Mouse (Mus musculus): Measurements from ENCODE around the gene Gm17622. TPM values are rescaled to one million over a fixed set of nuclear protein-coding genes. Genes with fewer than 3 reads are reported as not detected.

Gene Gm17622
- polyA plus RNA-seq, 1 experiment from 2014 or later, result not detected

GRCm38 (mm10) chr13:96487968-96488367, 2.6 kb upstream of the Gm17622 start:
- no peak for ATAC-seq (replicated peaks; ENCODE audit: low FRiP score, low TSS enrichment, low read depth)
- WGBS, result 88% methylated on average over 6 of the region's 6 CpGs

DNA sequence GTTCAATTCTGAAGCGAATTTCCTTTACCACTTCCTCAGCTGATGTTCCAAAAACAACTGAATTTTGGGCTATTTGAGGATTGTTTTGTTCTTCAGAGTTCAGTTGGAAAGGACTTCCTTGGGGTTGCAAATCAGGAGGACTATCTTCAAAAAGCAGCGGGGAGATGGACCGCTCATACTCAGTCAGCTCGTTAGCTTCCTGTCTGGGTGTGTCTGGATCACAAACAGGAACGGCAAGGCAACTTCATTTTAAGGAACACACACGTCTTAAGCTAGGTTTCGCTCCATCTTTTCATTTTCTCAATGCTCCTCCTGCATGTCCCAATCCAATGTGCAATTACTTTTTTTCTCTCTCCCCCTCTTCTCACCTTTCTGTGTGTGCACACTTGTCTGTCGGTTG, 6.1 kb downstream of the Gm17622 start:
- Histone ChIP-seq H3K4me1 (replicated peaks; ENCODE audit: control insufficient read depth, insufficient read depth, low read length) (no peaks in the 10 kb centered on the region), H3K27ac (ENCODE audit: low read depth) (no peak overlapping the region), H3K4me2 (ENCODE audit: low read length) (no peak overlapping the region), H3K27me3 (replicated peaks; ENCODE audit: control insufficient read depth, insufficient read depth, low read length) (no peaks in the 10 kb centered on the region), H3K36me3 (ENCODE audit: control insufficient read depth, insufficient read depth, low read length) (peaks cover 21% of the 10 kb centered on the region; the same call in 1 of the 2 replicates), H3K9ac (ENCODE audit: low read length) (no peak overlapping the region), H3K4me3 (ENCODE audit: low read depth, low read length) (no peak overlapping the region), H3K9me3 (ENCODE audit: control insufficient read depth, low read length) (no peaks in the 10 kb centered on the region)
- 88% methylated on average over 8 of the region's 8 CpGs for WGBS
- no peak for DNase-seq (ENCODE audit: low spot score)
- ATAC-seq (replicated peaks; ENCODE audit: low FRiP score, low TSS enrichment, low read depth), result no peak

More at GRCm38 (mm10) chr13:96487968-96488367, 2.6 kb upstream of the Gm17622 start:
- no peak for DNase-seq (ENCODE audit: low spot score)
- H3K4me2 ChIP-seq (ENCODE audit: low read length), result no peak overlapping the region
- H3K9ac ChIP-seq (ENCODE audit: low read length), result no peak overlapping the region
- peaks cover 42% of the 10 kb centered on the region for H3K36me3 ChIP-seq (ENCODE audit: control insufficient read depth, insufficient read depth, low read length)
- peaks cover 6% of the 10 kb centered on the region for H3K9me3 ChIP-seq (ENCODE audit: control insufficient read depth, low read length)
- no peak overlapping the region for H3K27ac ChIP-seq (ENCODE audit: low read depth)
- no peaks in the 10 kb centered on the region for H3K27me3 ChIP-seq (replicated peaks; ENCODE audit: control insufficient read depth, insufficient read depth, low read length)
- H3K4me1 ChIP-seq (replicated peaks; ENCODE audit: control insufficient read depth, insufficient read depth, low read length), result no peaks in the 10 kb centered on the region
- H3K4me3 ChIP-seq (ENCODE audit: low read depth, low read length), result no peak overlapping the region

DNA sequence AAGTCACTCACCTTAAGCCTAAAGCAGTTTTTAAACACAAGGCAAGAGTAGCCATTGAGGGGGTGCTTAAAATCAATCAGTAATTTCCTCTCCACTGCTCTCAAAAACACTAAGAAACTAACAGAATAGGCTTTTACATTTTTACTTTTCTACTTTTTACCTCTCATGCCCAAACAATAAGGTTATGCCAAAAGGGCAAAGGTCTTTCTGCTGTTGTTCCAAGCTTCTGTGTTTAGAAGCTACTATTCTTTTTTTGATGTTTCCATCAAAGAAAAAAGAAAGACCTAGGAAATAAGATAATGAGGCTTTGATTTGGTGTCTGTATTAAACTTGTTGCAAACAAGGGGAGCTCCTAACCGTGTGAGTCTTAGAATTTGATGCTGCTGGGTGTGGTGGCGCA, 9.4 kb downstream of the Gm17622 start:
- no peaks in the 10 kb centered on the region for H3K4me1 ChIP-seq (replicated peaks; ENCODE audit: control insufficient read depth, insufficient read depth, low read length)

GRCm38 (mm10) chr13:96505661-96506060, 15.1 kb downstream of the Gm17622 start:
- no peak overlapping the region for H3K27ac ChIP-seq (ENCODE audit: low read depth)
- no peaks in the 10 kb centered on the region for H3K4me1 ChIP-seq (replicated peaks; ENCODE audit: control insufficient read depth, insufficient read depth, low read length)
- H3K36me3 ChIP-seq (ENCODE audit: control insufficient read depth, insufficient read depth, low read length), result peaks cover 7% of the 10 kb centered on the region; the same call in 1 of the 2 replicates
- no peak overlapping the region for H3K4me2 ChIP-seq (ENCODE audit: low read length)
- DNase-seq (ENCODE audit: low spot score) (no peak), ATAC-seq (replicated peaks; ENCODE audit: low FRiP score, low TSS enrichment, low read depth) (no peak)
- no peaks in the 10 kb centered on the region for H3K27me3 ChIP-seq (replicated peaks; ENCODE audit: control insufficient read depth, insufficient read depth, low read length)
- H3K4me3 ChIP-seq (ENCODE audit: low read depth, low read length), result no peak overlapping the region
- no peak overlapping the region for H3K9ac ChIP-seq (ENCODE audit: low read length)
- H3K9me3 ChIP-seq (ENCODE audit: control insufficient read depth, low read length), result no peaks in the 10 kb centered on the region
- 83% methylated on average over 4 of the region's 4 CpGs for WGBS

More for the DNA sequence above, 9.4 kb downstream of the Gm17622 start:
- H3K4me3 ChIP-seq (ENCODE audit: low read depth, low read length), result no peak overlapping the region
- 88% methylated on average over 2 of the region's 2 CpGs for WGBS
- H3K9ac ChIP-seq (ENCODE audit: low read length), result no peak overlapping the region
- H3K27me3 ChIP-seq (replicated peaks; ENCODE audit: control insufficient read depth, insufficient read depth, low read length), result no peaks in the 10 kb centered on the region
- DNase-seq (ENCODE audit: low spot score) (no peak), ATAC-seq (replicated peaks; ENCODE audit: low FRiP score, low TSS enrichment, low read depth) (no peak)
- peaks cover 21% of the 10 kb centered on the region; the same call in 1 of the 2 replicates for H3K36me3 ChIP-seq (ENCODE audit: control insufficient read depth, insufficient read depth, low read length)
- H3K27ac ChIP-seq (ENCODE audit: low read depth), result no peak overlapping the region
- H3K4me2 ChIP-seq (ENCODE audit: low read length), result no peak overlapping the region
- no peaks in the 10 kb centered on the region for H3K9me3 ChIP-seq (ENCODE audit: control insufficient read depth, low read length)

DNA sequence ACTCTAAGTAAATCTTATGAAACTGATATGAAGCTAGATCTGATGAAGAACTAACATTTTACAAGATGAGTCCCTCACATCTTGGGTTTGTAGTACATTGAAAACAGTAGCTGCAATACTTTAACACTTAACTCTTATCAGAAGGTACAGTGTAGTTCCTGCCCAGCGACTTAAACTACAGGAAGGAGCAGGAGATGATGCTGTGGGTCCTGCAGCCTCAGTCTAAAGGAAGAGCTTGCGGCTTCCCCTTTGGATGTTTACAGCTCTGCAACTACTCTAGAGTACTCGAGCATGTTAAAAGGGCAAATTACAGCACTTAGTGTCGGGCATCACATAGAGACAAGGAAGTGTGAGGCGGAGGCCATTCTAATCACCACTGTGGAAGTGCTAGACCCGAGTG, 15.8 kb downstream of the Gm17622 start:
- WGBS, result 72% methylated on average over 6 of the region's 6 CpGs
- H3K9me3 ChIP-seq (ENCODE audit: control insufficient read depth, low read length), result no peaks in the 10 kb centered on the region
- 0 out of 2 replicates have a peak, but pooled peaks cover 3% of the 10 kb centered on the region for H3K36me3 ChIP-seq (ENCODE audit: control insufficient read depth, insufficient read depth, low read length)
- no peak overlapping the region for H3K9ac ChIP-seq (ENCODE audit: low read length)
- H3K4me3 ChIP-seq (ENCODE audit: low read depth, low read length), result no peak overlapping the region
- no peaks in the 10 kb centered on the region for H3K4me1 ChIP-seq (replicated peaks; ENCODE audit: control insufficient read depth, insufficient read depth, low read length)
- ATAC-seq (replicated peaks; ENCODE audit: low FRiP score, low TSS enrichment, low read depth) (no peak), DNase-seq (ENCODE audit: low spot score) (no peak)
- no peak overlapping the region for H3K4me2 ChIP-seq (ENCODE audit: low read length)
- no peaks in the 10 kb centered on the region for H3K27me3 ChIP-seq (replicated peaks; ENCODE audit: control insufficient read depth, insufficient read depth, low read length)
- H3K27ac ChIP-seq (ENCODE audit: low read depth), result no peak overlapping the region

- WGBS, result 85% methylated on average over 4 of the region's 4 CpGs
- Histone ChIP-seq H3K4me1 (replicated peaks; ENCODE audit: control insufficient read depth, insufficient read depth, low read length) (peaks cover 6% of the 10 kb centered on the region; the same call in 1 of the 2 replicates), H3K27ac (ENCODE audit: low read depth) (no peak overlapping the region), H3K36me3 (ENCODE audit: control insufficient read depth, insufficient read depth, low read length) (0 out of 2 replicates have a peak, but pooled peaks cover 3% of the 10 kb centered on the region), H3K4me2 (ENCODE audit: low read length) (no peak overlapping the region), H3K4me3 (ENCODE audit: low read depth, low read length) (no peak overlapping the region), H3K9me3 (ENCODE audit: control insufficient read depth, low read length) (no peaks in the 10 kb centered on the region), H3K27me3 (replicated peaks; ENCODE audit: control insufficient read depth, insufficient read depth, low read length) (no peaks in the 10 kb centered on the region), H3K9ac (ENCODE audit: low read length) (no peak overlapping the region)
- ATAC-seq (replicated peaks; ENCODE audit: low FRiP score, low TSS enrichment, low read depth) (no peak), DNase-seq (ENCODE audit: low spot score) (no peak)
Measured at GRCm38 (mm10) chr13:96507541-96507940, 17.0 kb downstream of the Gm17622 start.

- Histone ChIP-seq H3K9ac (ENCODE audit: low read length) (no peak overlapping the region), H3K36me3 (ENCODE audit: control insufficient read depth, insufficient read depth, low read length) (no peaks in the 10 kb centered on the region), H3K4me2 (ENCODE audit: low read length) (no peak overlapping the region), H3K27ac (ENCODE audit: low read depth) (no peak overlapping the region), H3K4me3 (ENCODE audit: low read depth, low read length) (no peak overlapping the region), H3K4me1 (replicated peaks; ENCODE audit: control insufficient read depth, insufficient read depth, low read length) (peaks cover 14% of the 10 kb centered on the region), H3K27me3 (replicated peaks; ENCODE audit: control insufficient read depth, insufficient read depth, low read length) (no peaks in the 10 kb centered on the region), H3K9me3 (ENCODE audit: control insufficient read depth, low read length) (no peaks in the 10 kb centered on the region)
- ATAC-seq (replicated peaks; ENCODE audit: low FRiP score, low TSS enrichment, low read depth) (no peak), DNase-seq (ENCODE audit: low spot score) (no peak)
- WGBS, result 72% methylated on average over 13 of the region's 13 CpGs
Measured at GRCm38 (mm10) chr13:96510635-96511034, 20.1 kb downstream of the Gm17622 start.

DNA sequence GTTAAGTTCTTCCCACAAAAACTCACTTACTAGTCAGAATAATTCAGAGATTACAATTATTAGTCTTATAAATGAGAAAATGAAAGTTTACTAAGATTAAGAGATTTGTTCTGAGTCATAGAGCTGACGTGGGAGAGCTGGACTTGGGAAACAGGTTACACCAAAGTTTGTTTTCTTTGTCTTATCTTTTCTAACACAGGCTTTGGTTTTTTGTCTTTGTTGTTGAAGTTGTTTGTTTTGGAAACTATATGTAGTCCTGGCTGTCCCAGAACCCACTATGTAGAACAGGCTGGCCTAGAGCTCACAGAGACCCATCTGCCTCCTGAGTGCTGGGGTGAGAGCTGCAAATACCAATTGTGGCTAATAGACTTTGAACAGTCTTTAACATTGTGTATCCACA, 20.7 kb downstream of the Gm17622 start:
- Histone ChIP-seq H3K27me3 (replicated peaks; ENCODE audit: control insufficient read depth, insufficient read depth, low read length) (no peaks in the 10 kb centered on the region), H3K9ac (ENCODE audit: low read length) (no peak overlapping the region), H3K4me1 (replicated peaks; ENCODE audit: control insufficient read depth, insufficient read depth, low read length) (peaks cover 14% of the 10 kb centered on the region), H3K4me3 (ENCODE audit: low read depth, low read length) (no peak overlapping the region), H3K4me2 (ENCODE audit: low read length) (no peak overlapping the region), H3K36me3 (ENCODE audit: control insufficient read depth, insufficient read depth, low read length) (no peaks in the 10 kb centered on the region), H3K27ac (ENCODE audit: low read depth) (0 out of 2 replicates have a peak overlapping the region, but pooled peaks have one; percentile 25), H3K9me3 (ENCODE audit: control insufficient read depth, low read length) (no peaks in the 10 kb centered on the region)
- ATAC-seq (replicated peaks; ENCODE audit: low FRiP score, low TSS enrichment, low read depth) (no peak), DNase-seq (ENCODE audit: low spot score) (no peak)
- WGBS, result 78% methylated on average over 1 of the region's 1 CpGs

DNA sequence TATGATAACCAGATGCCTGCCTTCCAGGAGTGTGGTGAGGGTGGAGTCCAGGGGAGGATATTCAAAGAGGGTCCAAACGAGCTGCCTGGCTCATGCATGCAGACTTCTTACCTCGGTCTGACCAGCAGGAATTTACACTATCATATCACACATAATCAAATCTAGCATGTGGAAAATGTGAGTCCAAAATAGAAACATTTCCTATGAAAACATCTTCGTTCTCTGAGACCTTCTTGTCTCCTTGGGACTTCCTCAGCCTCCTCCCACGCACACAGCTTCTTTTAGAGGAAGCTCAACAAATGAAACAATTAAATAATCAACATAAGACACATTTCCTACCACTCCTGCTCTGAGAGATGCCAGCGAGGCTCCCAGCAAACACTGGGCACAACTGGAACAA, 21.4 kb downstream of the Gm17622 start:
- Histone ChIP-seq H3K4me3 (ENCODE audit: low read depth, low read length) (no peak overlapping the region), H3K27me3 (replicated peaks; ENCODE audit: control insufficient read depth, insufficient read depth, low read length) (no peaks in the 10 kb centered on the region), H3K9ac (ENCODE audit: low read length) (no peak overlapping the region), H3K9me3 (ENCODE audit: control insufficient read depth, low read length) (no peaks in the 10 kb centered on the region), H3K27ac (ENCODE audit: low read depth) (0 out of 2 replicates have a peak overlapping the region, but pooled peaks have one; percentile 25), H3K36me3 (ENCODE audit: control insufficient read depth, insufficient read depth, low read length) (no peaks in the 10 kb centered on the region), H3K4me2 (ENCODE audit: low read length) (no peak overlapping the region), H3K4me1 (replicated peaks; ENCODE audit: control insufficient read depth, insufficient read depth, low read length) (peaks cover 14% of the 10 kb centered on the region)
- WGBS, result 39% methylated on average over 5 of the region's 5 CpGs
- ATAC-seq (replicated peaks; ENCODE audit: low FRiP score, low TSS enrichment, low read depth), result no peak
- no peak for DNase-seq (ENCODE audit: low spot score)

Measured in intestine, embryonic 14.5 days (tissue).